In genomic region chrX:38251851-38252571, GRCm38 (mm10) we compare ENCODE assay signal across 8 mouse cellular contexts. TPM values are rescaled to one million over a fixed set of nuclear protein-coding genes. Genes with fewer than 3 reads are reported as not detected.
A peak's percentile ranks its signal among the peaks of the same experiment; 100 is the strongest.
DNase-seq lines count a peak whose midpoint lies in the region; ATAC-seq and TF ChIP-seq lines count a peak whose summit lies in the region.

TSS of gene Tmem255a (minus strand) at chrX:38252439.

- peak within 1 kb of the TSS; percentile 39 for H3K4me3 ChIP-seq in intestine, postnatal 0 days (ENCODE audit: low read depth, low read length)
- H3K4me3 ChIP-seq in liver, embryonic 15.5 days (replicated peaks): peak within 1 kb of the TSS; percentile 17; the same call in 1 of the 2 replicates

- DNase-seq in thymus, postnatal 14 days: peak; percentile 3
- DNase-seq in thymus, postnatal 36 days: no peak
- peak; percentile 30 to 46 for DNase-seq in cerebellum, postnatal 10 days
- peak in 1 of 2 experiments; percentile 12 for DNase-seq in gastrocnemius, postnatal 4 days (ENCODE audit: low spot score in 2 of 2)
- DNase-seq in retina, embryonic 14.5 days (ENCODE audit: low spot score): peak; percentile 62
- DNase-seq in spleen, postnatal 36 days (ENCODE audit: low spot score in 2 of 2): no peak

- H3K27me3 ChIP-seq in intestine, postnatal 0 days (replicated peaks; ENCODE audit: control insufficient read depth, insufficient read depth, low read length): 0 out of 2 replicates have a peak, but pooled peaks cover 3% of the 10 kb centered on the region
- H3K27me3 ChIP-seq in liver, embryonic 15.5 days: peaks cover 44% of the 10 kb centered on the region

- ATAC-seq in intestine, postnatal 0 days: no peak
- ATAC-seq in liver, embryonic 15.5 days (ENCODE audit: insufficient read depth): no peak

- H3K4me1 ChIP-seq in intestine, postnatal 0 days (replicated peaks; ENCODE audit: control insufficient read depth, insufficient read depth, low read length): no peaks in the 10 kb centered on the region
- H3K4me1 ChIP-seq in liver, embryonic 15.5 days (replicated peaks): no peaks in the 10 kb centered on the region

- H3K36me3 ChIP-seq in intestine, postnatal 0 days (ENCODE audit: control insufficient read depth, insufficient read depth): no peaks in the 10 kb centered on the region
- H3K36me3 ChIP-seq in liver, embryonic 15.5 days (replicated peaks): no peaks in the 10 kb centered on the region

- no peak for TF ChIP-seq CTCF in intestine, postnatal 0 days (IDR thresholded peaks at IDR 0.05; ENCODE audit: low read depth)

- H3K9ac ChIP-seq in intestine, postnatal 0 days (ENCODE audit: low read depth, low read length): no peak within 1 kb of the TSS
- H3K9ac ChIP-seq in liver, embryonic 15.5 days: no peak within 1 kb of the TSS

- peak within 1 kb of the TSS; percentile 69 for H3K4me2 ChIP-seq in intestine, postnatal 0 days (replicated peaks; ENCODE audit: low read depth)
- peak within 1 kb of the TSS; percentile 53 for H3K4me2 ChIP-seq in liver, embryonic 15.5 days

- 21% methylated on average over 26 of the region's 27 CpGs for WGBS in intestine, postnatal 0 days
- WGBS in liver, embryonic 15.5 days (ENCODE audit: insufficient replicate concordance): 18% methylated on average over 24 of the region's 27 CpGs

- no peaks in the 10 kb centered on the region for H3K9me3 ChIP-seq in intestine, postnatal 0 days (ENCODE audit: control insufficient read depth)
- no peaks in the 10 kb centered on the region for H3K9me3 ChIP-seq in liver, embryonic 15.5 days (replicated peaks)

- no peak within 1 kb of the TSS for H3K27ac ChIP-seq in intestine, postnatal 0 days (ENCODE audit: low read depth, low read length)
- no peak within 1 kb of the TSS for H3K27ac ChIP-seq in liver, embryonic 15.5 days (replicated peaks)

RNA-seq across cellular contexts. Expression of gene Tmem255a, which starts in this region (rescaled TPM):
- 10 to 100 TPM; 23.8 to 69.5 TPM for total RNA-seq in gastrocnemius, postnatal 4 days (2021)
- polyA plus RNA-seq in intestine, postnatal 0 days (2015; fragmentation: Nextera tagmentation; extraction: Ambion mirVana): 7.6 and 8.7 TPM in 2 replicates
- polyA plus RNA-seq in liver, embryonic 15.5 days (2015; fragmentation: Nextera tagmentation; extraction: Ambion mirVana): 1.8 TPM in 2 replicates

Comparison
In these comparisons a context has a peak if more than half of its experiments do, and no peak if none do; other contexts are left out.
1. DNase-seq: peak in thymus, postnatal 14 days (single experiment), cerebellum, postnatal 10 days (2 of 2) and retina, embryonic 14.5 days (single experiment); none in thymus, postnatal 36 days (0 of 2) and spleen, postnatal 36 days (0 of 2).